Mouse (Mus musculus): ENCODE measurements at regions not wholly inside any gene's neighbourhood (a gene's known extent, or its start where the extent isn't known, plus 50 kb on each side); places are given as distances from the start of the nearest gene placed in this dataset.

DNA sequence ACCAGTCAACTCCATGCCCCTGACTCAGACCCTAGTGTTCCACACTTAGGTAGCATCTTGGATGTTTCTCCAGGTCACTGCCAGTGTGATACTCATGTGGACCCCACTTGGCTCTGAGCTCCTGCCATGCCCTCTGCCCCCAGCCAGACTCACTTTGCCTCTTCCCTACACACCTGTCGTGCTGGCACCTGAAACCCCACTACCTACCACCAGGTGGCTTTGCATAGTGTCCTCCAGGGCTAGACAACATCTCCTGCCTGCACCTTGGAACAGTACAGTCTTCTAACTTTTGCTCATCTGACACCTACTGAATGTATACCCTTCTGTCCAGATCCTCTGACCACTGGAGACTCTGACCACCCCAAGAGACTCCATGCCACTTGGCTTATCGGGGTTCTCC lies 80.6 kb downstream of the Fam53a start:
- no peak for DNase-seq (ENCODE audit: low spot score)

DNA sequence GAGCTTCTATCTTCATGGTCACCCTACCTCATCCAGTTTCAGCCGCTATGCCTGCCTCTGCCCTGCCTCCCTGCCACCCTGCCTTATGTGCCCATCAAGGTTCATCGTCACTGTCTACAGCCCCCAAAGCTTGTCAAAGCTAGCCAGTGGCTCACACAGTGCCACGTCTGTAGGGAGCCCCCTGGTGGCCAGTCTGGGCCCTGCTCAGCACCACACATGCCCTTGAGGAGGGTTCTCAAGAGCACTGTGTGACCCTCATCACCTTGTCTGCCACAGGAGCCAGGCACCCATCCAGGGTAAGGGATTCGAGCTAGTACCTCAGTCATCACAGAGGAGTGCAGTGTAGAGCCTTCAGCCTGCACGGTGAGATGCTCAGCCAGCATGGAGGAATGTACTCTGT lies 86.1 kb downstream of the Fam53a start:
- DNase-seq (ENCODE audit: low spot score): peak; percentile 89

DNA sequence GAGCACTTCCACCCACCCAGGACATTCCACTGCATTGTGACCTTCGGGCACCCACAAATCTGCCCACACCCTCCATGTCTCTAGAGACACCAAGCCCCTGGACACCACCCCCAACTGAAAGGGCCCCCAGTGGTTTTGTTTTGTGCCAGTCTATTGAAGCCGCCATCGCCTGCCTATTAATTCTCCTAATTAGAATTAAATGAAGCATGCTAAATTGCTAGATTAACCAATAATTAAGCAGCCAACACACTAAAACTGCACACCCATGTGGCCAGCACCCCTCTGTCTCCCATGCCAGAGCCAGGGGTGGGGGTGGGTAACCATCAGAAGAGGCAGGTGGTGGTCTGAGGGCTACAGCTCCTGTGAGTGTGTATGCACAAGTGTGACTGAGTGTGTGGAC lies 86.8 kb downstream of the Fam53a start:
- DNase-seq (ENCODE audit: low spot score): peak; percentile 38

DNA sequence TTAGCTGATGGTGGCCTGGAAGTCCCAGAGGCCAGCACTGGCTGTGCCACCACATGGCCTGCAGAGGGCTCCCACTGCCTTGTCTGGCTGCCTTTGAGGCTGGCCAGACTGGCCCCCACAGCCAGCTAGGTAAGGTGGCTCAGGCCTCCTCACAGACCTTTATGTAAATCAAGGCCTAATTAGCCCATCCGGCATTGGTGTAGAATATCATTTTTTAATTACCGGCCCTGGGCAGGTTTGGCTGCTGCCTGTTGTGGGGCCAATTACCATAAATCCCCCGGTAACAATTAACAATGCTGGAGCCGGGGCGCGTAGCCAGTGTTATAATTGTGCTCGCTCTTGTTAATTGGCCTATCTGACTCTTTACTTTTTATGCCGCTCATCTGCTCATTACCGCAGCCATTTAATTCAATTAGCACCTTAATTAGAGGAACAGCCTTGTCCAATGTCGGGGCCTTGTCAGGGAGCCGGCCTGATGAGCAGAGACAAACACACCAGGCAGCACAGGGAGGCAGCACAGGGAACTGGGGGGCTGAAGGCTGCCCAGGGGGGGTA lies 87.4 kb downstream of the Fam53a start:
- DNase-seq (ENCODE audit: low spot score): peak; percentile 78

DNA sequence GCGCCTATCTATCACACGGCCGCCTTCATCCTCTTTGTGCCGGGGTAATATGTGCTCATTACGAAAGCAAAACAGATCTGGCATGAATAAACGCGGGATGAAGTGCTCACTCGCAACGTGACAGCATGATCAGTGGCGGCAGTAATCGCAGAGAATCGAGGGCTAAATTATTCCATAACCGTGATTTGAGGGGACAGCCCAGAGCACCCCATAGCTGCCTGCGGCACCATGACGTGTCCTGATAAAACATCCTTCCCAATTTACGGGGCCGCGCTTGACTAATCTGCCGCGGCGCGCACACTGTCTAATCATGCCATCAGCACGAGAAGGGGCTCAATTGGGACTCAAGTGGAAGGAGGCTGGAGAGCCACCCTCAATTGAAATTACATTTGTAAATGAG lies 89.2 kb downstream of the Fam53a start:
- DNase-seq (ENCODE audit: low spot score): peak; percentile 31

DNA sequence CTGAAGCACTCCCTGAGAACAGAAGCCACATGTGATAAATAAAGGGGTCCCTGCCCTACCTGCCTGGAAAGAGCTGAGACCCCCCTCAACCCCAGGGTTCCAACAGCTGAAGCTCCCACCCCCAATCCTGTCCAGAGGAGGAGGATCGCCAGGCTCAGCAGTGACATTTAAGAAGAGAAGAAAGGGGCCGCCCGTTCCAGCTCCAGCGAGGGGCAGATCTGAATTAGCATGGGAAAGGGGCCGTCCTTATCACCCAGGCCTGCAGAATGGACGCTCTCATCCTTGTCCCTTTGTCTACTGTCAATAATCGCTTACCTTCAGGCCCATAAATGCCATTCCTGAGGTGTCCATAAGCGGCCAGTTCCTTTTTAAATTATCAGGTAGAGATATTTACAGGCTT lies 92.0 kb downstream of the Fam53a start:
- DNase-seq (ENCODE audit: low spot score): no peak

DNA sequence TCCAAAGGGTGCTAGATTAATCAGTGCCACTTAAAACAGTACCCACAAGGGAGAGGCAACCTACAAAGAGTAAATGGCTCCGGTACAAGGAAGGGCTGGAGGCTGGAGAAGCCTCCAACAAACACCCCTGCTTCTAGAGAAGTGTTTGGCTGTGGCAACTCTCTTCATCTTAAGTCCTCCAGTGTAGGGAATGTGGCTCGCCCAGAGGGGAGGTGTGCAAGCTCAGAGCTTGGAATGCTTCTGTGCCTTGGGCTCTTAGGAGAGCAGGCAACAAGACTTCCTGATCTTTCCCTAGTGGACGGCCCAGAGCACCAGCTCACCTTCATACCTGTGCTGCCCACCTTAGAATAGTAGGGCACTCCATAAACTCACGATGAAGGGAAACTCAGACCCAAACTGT lies 92.4 kb downstream of the Fam53a start:
- DNase-seq (ENCODE audit: low spot score): no peak

DNA sequence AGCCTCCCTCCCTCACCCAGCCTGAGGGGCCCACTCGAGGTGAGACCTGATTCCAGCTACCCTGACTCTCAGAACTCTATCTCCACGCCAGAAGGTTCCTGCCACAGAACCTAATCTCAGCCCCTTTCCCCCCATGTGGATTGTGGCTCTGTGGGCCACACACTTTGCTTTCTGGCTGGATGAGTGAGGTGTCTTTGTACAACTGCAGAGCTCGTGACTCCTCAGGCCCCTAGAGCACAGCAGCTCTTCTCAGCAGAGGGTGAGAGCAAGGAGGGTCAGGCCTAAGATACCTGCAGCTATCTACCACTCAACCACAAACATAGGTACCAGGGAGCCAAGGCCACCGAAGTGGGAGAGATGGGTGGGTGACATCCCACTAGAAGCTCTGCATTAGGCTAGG lies 93.2 kb downstream of the Fam53a start:
- DNase-seq (ENCODE audit: low spot score): no peak

DNA sequence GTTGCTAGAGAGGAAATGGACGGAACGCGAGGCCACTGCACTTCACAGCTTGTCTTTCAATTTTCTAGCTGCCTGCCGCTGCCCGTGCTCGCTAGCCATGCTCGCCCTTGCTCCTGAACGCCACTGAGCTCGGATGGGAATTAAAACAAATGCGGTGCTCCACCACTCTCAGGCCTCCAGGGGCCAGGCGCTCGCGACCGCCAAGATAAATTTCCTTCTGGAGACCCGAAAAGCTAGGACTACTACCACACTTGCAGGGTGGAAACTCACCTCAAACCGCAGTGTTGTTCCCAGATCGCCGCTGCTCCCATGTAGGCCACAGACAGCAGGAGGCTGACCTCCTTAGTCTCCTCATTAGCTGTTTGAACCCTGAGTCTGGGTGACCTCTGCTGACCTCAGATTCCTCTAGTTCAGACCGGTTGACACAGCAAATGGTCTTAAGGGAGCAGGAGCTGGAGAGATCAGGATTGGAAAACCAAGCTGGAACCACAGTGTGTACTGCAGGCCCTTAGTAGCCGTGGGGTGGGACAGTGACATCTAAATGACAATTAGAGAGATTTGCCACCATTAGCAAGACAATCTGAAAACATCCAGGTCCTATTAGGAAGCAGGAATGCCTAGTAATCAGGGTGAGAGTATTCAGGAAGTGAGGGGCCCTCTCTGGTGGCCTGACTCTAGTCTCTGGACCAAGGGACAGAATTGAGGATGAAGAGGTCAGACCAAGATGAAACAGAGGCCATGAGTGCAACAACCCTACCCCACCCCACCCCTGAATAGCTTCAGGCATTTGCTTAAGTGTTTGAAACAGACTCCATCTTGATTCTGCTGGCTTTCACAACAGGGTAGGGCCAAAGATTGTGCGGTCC lies 94.1 kb downstream of the Fam53a start:
- peak; percentile 69 for DNase-seq (ENCODE audit: low spot score)

DNA sequence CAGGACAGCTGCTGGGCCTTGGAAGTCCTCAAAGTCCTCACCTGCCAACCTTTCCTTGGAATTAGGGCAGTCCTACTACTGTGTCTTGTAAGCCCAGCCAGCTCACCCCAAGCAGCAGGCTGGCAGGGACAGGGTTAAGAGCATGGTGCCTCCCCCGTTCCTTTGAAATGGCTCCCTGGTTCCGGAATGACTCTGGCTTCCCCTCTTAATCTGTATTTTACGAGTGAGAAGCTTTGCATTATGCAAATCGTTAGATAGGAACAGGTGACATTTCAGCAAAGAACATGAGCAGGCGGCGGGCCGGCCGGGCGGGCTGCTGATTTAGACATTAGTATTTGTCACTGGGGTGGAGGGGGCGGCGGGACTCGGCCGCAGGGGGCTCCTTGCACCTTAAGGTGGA lies 95.1 kb downstream of the Fam53a start:
- peak; percentile 16 for DNase-seq (ENCODE audit: low spot score)

DNA sequence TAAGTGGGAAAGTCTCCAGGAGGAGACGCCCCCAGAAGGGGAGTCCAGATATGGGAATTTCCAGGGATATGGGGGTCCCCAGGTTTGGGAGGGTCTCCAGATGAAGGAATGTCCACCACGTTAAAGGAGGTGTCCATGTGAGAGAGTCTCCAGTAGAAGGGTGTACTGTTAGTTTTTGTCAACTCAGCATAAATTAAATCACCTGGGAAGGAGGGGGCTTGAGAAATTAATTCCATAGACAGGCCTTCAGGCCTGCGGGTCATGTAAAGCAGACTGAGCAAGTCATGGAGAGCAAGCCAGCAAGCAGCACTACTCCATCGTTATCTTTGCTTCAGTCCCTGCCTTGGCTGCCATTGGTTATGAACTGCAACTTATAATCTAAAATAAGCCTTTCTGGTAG lies 96.2 kb downstream of the Fam53a start:
- no peak for DNase-seq (ENCODE audit: low spot score)

DNA sequence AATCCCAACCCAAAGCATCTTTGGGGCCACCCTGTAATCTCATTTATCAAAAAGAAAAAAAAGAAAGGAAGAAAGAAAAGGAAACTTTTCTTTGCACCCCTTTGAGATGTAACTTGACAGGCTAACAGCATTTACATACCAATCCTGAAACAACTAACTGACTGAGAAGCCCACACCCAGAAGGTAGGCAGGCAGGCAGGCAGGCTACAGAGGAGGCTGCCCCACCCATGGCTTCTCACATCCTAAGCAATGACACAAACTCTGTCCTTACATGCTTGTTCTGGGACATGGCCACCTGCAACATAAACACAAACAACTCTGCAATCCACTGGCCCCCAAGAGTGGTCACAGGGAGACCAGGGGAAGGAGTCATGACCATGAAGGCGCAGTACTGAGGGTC lies 97.5 kb upstream of the Nkx1-1 start:
- DNase-seq (ENCODE audit: low spot score): no peak

DNA sequence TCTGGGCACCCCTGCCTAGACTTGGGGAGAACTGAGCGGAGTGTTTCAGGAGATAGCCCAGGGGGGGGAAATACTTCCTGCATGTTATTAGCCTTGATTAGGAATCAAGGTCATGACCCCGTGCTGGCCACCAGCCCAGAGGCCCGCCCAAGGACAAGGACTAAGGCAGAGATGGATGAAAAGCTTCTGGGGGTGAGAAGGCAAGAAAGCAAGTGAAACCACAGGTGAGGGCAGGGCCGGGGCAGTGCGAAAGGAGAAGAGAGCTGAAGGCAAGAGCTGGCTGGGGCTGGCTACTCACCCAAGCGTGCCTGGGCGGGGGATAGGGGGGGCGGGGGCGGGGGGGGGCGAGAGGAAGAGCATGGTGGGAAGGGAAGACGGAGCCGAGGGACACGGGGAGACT lies 96.0 kb upstream of the Nkx1-1 start:
- no peak for DNase-seq (ENCODE audit: low spot score)

DNA sequence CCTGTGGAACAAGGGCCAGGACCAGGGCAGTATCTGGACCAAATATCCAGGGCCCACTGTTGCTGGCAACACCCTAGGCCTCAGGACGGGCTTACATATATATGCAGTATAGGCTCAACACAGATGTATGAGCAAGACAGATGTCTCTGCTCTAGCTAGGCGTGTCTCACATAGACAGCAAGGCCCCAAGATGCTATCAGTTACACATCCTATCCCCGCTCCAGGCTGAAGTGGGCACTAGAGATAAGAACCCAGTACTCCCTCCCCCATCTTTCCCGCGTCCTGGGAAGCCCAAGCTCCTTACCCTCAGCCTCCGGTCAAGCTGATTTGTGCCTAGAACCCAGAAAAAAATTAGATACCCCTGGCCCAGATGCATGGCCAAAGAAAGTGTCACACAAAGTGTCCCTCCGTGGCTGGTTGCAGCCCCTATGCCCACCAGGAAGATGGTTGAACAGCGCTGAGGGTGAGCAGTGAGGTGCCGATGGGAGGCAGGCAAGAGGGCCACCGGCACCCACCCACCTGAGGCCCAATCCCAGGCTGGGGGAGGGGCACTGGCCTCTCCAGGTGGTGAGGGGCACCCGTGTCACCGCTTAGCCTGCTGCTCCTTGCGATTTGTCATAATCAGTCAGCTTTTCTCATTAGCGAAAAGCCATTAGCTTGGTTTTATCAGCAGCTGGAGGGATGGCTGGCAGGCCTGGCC lies 95.3 kb upstream of the Nkx1-1 start:
- no peak for DNase-seq (ENCODE audit: low spot score)

DNA sequence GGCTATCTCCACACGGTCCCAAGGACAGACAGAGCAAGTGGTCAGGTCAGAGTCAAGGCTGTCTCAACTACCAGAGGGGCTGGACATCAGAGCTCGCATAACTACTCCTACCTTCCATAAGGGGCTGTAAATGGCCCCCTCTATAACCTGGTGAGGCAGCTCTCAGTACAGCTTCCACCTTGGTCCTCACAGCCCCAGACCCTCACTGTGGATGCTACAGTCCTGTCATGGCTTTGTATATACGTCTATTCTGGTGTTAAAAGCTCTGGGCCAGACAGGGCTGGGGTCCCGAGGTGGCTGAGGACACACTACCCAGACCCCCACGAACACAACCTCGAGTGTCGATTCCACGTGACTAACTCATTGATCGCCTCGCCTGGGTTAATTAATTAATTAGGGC lies 94.0 kb upstream of the Nkx1-1 start:
- DNase-seq (ENCODE audit: low spot score): no peak

DNA sequence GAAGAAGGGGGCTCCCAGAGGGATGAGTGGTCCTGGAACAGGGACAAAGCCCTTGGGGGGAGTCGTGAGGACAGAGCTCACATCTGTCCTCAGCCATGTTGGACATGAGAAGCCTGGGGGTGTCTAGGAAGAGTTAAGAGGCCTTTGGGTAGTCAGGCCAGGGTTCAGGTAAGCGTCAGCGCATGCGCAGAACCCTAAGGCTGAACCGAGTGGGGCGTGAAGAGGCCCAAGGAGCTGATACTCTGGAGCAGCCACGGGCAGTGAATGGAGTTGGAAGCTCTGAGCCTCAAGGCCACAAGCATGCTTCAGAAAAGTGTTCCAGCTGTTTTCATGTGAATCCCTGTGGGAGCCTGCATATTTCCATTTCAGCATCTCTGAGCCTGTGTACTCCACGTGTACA lies 93.5 kb upstream of the Nkx1-1 start:
- no peak for DNase-seq (ENCODE audit: low spot score)

DNA sequence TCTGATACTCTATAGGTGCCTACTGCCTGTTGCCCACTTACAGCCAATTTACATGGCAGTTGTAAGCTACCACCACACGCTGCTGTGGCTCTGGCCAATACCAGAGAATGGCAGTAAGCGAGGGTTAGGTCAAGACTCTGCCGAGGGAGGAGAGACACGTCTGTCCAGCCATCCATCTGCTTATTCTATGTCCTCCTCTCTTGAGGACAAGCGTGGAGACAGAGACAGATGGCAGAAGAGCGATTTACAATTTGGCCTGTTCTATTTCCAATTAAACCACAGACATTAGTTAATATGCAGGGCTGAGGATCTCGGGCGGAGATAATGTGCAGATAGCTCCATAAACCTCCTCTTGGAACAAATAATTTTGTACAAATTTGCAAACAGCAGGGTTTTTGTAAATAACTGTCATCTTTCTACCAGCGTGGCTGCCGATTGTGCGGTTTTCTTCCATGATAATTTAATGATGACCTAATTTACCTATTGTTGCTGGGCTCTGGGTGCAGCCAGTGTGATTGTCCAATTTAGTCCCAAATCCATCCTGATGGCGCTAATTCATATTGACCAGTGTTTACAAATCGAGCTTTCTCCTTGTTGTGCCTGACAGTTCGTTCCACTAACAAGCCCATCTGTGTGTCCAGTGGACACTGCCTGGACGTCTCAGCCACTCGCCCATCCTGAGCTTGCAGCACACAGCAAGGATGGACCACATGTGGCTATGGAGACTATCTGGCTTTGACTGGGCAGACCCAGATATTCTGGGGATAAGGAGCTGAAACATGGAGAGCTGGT lies 88.4 kb upstream of the Nkx1-1 start:
- peak; percentile 74 for DNase-seq (ENCODE audit: low spot score)

DNA sequence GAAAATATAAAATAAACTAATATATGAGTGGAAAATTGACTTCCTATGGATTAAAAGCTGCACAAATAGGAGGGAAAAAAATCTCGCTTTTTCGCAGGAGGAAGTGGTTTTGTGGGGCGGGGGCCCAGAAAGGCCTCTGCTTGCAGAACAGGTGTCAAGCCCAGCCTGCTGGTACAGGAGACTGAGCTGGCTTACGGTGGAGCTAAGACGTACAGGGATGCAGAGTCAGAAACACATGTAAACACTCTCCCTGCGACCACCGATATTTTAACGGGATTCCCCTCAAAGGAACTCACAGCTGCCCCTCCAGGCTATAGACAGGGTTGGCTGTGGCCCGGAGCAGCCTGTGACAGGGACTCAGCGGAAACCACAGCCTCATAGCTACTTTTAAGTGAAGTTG lies 87.1 kb upstream of the Nkx1-1 start:
- DNase-seq (ENCODE audit: low spot score): no peak

DNA sequence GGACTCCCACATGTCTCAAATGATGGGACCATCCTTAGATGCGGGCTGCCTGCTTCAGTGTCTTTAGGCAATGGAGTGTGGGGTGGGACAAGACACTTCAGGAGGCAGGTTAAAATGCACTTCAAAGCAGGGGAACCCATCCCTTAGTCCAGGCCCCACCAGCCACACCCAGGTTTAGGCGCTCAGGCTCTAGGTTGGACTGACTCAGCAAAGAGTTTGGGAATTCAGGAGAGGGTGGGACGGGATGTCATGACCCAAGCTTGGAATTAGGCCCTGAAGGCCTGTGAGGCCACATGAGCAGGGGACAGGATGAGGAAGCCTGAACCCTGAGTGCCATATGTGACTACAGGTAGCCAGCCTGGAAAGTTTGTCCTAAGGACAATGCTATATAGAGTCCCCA lies 85.6 kb upstream of the Nkx1-1 start:
- DNase-seq (ENCODE audit: low spot score): no peak

DNA sequence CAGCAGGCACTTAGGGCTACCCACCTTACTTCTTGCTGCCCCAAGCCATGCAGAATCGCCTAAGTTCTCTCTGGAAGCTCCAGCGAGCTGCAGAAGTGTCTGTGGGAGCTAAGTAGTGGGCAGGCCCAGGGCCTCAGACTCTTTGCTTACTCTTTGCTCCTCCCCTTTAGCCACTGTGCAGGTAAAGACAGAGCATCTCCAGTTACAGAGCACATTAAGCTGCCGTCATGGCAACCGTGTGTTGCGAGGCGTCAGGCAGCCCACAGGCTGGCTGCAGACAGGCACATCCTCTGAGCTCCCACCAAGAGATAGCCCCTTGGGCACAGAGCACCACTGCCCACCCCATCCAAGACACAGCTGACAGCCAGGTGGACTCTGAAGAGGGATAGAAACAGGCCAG lies 85.1 kb upstream of the Nkx1-1 start:
- DNase-seq (ENCODE audit: low spot score): no peak

DNA sequence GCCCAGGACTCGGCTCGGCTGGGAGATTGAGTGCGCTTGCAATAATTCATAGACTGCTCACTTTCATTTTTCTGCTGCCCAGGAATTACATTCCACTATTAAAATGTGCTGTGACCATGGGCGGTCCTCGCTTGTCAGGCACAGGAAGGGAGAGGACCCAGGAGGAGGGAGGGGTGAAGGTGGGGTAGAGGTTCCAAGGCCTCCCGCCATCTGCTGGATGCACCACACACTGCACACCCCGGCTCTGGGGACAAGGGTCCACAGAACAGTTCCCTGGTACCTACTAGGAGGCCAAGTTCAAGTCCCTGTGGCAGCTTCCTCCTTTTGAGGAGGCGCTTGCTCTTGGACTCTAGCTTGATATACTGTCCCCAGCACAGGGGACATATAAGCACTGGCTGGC lies 83.8 kb upstream of the Nkx1-1 start:
- no peak for DNase-seq (ENCODE audit: low spot score)

DNA sequence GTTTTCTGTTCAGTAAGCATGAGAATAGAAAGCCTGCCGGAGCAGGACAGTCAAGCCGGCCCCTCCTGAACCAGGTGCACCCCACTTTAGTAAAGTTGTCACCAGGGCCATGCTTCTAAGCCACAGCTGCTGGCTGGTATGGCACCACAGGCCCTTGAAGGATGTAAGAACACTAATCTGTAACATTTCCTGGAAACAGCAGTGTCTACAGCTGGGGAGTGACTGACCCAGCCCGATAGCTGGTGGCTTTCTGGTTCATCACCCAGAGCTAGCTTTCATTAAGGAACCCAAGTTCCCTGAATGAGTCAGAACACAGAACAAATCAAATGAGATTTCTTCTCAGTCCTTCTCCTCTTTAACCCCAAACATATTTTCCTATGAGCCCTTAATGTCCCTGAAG lies 82.4 kb upstream of the Nkx1-1 start:
- no peak for DNase-seq (ENCODE audit: low spot score)

Measured in retina, embryonic 14.5 days (tissue).